Mouse (Mus musculus) lung, postnatal 0 days (tissue): Measurements from ENCODE around the gene Pakap.

Experiments used
- CTCF ChIP-seq: IDR thresholded peaks from 2 replicates; pipeline ENCODE4 v1.5.1; 2016; ENCODE audit warnings: antibody characterized with exemption, mild to moderate bottlenecking
- EP300 ChIP-seq: IDR thresholded peaks from 2 replicates; pipeline ENCODE4 v1.6.1; 2016; ENCODE audit warnings: antibody characterized with exemption, mild to moderate bottlenecking, control low read depth

DNA sequence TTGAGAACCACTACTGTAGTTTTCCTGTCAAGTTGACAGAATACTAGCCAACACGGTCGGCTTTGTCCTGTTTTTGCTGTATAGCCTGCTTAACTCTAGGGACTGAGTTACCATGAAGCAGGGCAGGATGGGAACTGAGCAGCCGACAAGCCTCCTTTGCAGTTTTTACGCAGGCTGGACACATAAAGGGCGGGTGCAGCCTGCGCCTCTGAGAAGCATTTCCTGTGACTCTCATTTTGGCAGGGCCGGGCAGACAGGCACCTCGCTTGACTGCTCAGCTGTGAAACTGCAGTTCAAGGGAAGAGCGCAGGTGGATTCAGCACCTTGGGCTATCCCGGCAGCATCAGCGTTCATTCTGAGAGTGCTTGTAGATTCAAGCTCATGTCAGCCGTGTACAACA is 113.5 kb downstream of the Pakap start:
- TF ChIP-seq CTCF (no peak), EP300 (0 out of 2 replicates have a peak, but pooled peaks have one; percentile 18)
